Mouse (Mus musculus) limb, embryonic 13.5 days (tissue): Measurements from ENCODE around the gene Abhd11. TPM values are rescaled to one million over a fixed set of nuclear protein-coding genes. Genes with fewer than 3 reads are reported as not detected.

Source experiments
- polyA plus RNA-seq: library from polyadenylated mRNA; unstranded; fragments of >200 nt; fragmentation: Nextera tagmentation; extraction: Ambion mirVana; gene quantifications from 2 replicates; pipeline ENCODE4 v1.2.1, GENCODE M21; 2015

The Abhd11 gene
- polyA plus RNA-seq, 1 experiment from 2014 or later: 55.1 TPM

Other genes starting within 250 kb of the Abhd11 start
- not detected in 2 replicates for gene Tmem270, start 102.4 kb upstream of the Abhd11 start, polyA plus RNA-seq
- 0.45 and 2.0 TPM in 2 replicates for gene Cldn13, start 93.6 kb upstream of the Abhd11 start, polyA plus RNA-seq
- 19.9 and 21.7 TPM in 2 replicates for gene Mettl27, start 76.8 kb upstream of the Abhd11 start, polyA plus RNA-seq
- gene Cldn4, start 62.2 kb upstream of the Abhd11 start, polyA plus RNA-seq: 16.7 and 18.9 TPM in 2 replicates
- gene Cldn3, start 22.9 kb upstream of the Abhd11 start, polyA plus RNA-seq: 8.1 and 8.4 TPM in 2 replicates
- 11.7 and 13.1 TPM in 2 replicates for gene Stx1a, start 14.3 kb downstream of the Abhd11 start, polyA plus RNA-seq
- gene Dnajc30, start 55.0 kb downstream of the Abhd11 start, polyA plus RNA-seq: 35.5 and 35.7 TPM in 2 replicates
- gene Bud23, start 55.8 kb downstream of the Abhd11 start, polyA plus RNA-seq: 143 and 145 TPM in 2 replicates
- gene Vps37d, start 69.1 kb downstream of the Abhd11 start, polyA plus RNA-seq: 12.7 and 15.1 TPM in 2 replicates
- gene Mlxipl, start 80.7 kb downstream of the Abhd11 start, polyA plus RNA-seq: 1.6 and 2.2 TPM in 2 replicates
- 29.0 and 32.5 TPM in 2 replicates for gene Tbl2, start 140.5 kb downstream of the Abhd11 start, polyA plus RNA-seq
- gene Bcl7b, start 159.1 kb downstream of the Abhd11 start, polyA plus RNA-seq: 47.3 and 50.0 TPM in 2 replicates
- 48.9 and 50.3 TPM in 2 replicates for gene Baz1b, start 178.1 kb downstream of the Abhd11 start, polyA plus RNA-seq
- gene Fzd9, start 242.1 kb downstream of the Abhd11 start, polyA plus RNA-seq: 19.4 and 21.1 TPM in 2 replicates